Mouse (Mus musculus): Measurements from ENCODE around the gene Pfn3. TPM values are rescaled to one million over a fixed set of nuclear protein-coding genes. Genes with fewer than 3 reads are reported as not detected.

The Pfn3 gene
- polyA plus RNA-seq (2014; fragmentation: Nextera tagmentation; extraction: Ambion mirVana): 0.81 and 1.5 TPM in 2 replicates

DNA sequence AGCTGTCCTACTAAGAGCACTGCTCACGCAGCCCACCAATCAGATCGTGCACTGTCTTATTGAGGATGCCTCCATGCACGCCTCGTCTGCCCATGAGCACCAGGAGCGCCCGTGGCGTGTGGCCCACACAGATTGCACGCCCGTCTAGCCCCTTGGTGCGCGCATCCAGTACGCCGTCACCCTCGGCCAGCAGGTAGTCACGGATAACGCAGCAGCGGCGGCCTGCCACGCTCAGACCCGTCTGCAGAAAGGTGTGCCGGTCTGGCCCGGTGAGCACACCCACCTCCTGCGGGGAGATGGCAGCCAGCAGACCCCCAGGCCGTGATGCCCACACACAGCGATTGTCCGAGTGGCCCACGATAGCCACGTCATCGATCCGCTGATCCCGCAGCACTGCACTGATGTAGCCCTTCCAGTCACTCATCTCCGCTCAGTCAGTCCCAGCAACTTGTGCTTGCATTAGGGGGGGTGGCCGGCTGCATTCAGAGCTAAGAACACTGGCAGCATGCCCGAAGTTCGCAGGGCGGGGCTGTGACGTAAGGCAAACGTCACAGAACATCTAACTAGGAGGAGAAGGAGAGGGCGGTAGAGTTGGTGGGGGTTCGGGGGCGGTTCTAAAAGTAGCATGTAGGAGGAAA lies at the start of gene Pfn3:
Gene Pfn3, minus strand, starts transcription at position 490 of the 638 bp plus-strand sequence.
- H3K9ac ChIP-seq: peak within 1 kb of the TSS; percentile 65
- peaks cover 24% of the 10 kb centered on the region for H3K27me3 ChIP-seq (ENCODE audit: control insufficient read depth, insufficient read depth, low read length)
- H3K27ac ChIP-seq: no peak within 1 kb of the TSS; the same call in 1 of the 2 replicates
- peak within 1 kb of the TSS; percentile 38 for H3K4me3 ChIP-seq (replicated peaks; ENCODE audit: low read length)
- peak; percentile 62; the same call in 1 of the 2 replicates for ATAC-seq (ENCODE audit: low FRiP score)
- H3K4me1 ChIP-seq (replicated peaks; ENCODE audit: control insufficient read depth, insufficient read depth, low read length): no peaks in the 10 kb centered on the region; the same call in 1 of the 2 replicates
- no peaks in the 10 kb centered on the region for H3K9me3 ChIP-seq (ENCODE audit: control insufficient read depth, low read length)
- no peaks in the 10 kb centered on the region for H3K36me3 ChIP-seq (replicated peaks; ENCODE audit: control insufficient read depth, insufficient read depth)
- 10% methylated on average over 41 of the region's 41 CpGs for WGBS
- DNase-seq (ENCODE audit: low spot score): peak; percentile 80
- H3K4me2 ChIP-seq (replicated peaks): peak within 1 kb of the TSS; percentile 71

DNA sequence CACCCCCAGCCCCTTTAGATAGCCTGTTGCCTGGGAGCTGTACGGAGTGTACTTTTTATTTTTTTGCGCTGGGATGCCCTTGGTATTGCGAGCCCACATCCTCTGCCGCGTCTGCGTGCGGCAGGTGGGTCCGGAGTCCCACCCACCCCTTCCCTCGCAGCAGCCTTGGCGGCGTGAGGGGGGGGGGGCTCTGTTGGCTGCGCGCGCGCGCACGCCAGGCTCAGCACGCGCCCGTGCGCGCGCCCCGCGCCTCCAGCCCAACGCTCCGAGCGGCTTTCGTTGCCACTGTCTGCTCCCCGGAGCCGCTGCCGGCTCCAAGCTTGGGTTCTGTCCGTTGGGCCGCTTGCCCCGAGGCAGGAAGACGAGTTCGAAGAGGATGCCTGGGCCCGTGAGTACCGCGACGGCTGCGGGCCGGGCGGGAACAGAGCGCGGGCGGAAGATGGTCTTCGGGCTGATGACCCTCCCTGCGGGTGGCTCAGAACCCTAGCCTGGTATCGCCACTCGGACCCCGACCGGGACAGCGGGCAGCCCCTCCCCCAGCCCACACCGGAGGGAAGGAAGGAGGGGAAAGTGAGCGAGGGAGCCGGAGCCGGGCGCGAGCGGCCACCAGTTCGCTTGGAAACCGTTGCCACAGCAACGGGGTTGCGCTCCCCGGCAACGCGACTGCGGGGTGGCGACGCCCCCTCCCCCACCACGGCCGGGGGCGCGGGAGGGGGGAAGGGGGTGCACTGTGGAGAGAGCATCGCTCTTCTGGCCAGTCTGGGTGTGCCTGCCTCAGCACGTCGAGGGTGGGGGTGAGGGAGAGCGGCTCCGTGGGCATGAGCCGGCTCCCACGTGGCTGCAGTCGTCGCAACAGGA lies 49.2 kb upstream of the Pfn3 start, which contains the start of gene Prr7:
Gene Prr7, plus strand, starts transcription at position 241 of the 858 bp plus-strand sequence.
- WGBS: under 1% methylated on average over 70 of the region's 84 CpGs
- H3K4me1 ChIP-seq (replicated peaks; ENCODE audit: control insufficient read depth, insufficient read depth, low read length): peaks cover 51% of the 10 kb centered on the region
- peaks cover 19% of the 10 kb centered on the region for H3K36me3 ChIP-seq (replicated peaks; ENCODE audit: control insufficient read depth, insufficient read depth)
- peak within 1 kb of the TSS; percentile 79 for H3K4me2 ChIP-seq (replicated peaks)
- H3K4me3 ChIP-seq (replicated peaks; ENCODE audit: low read length): peak within 1 kb of the TSS; percentile 66
- H3K9me3 ChIP-seq (ENCODE audit: control insufficient read depth, low read length): no peaks in the 10 kb centered on the region
- no peaks in the 10 kb centered on the region for H3K27me3 ChIP-seq (ENCODE audit: control insufficient read depth, insufficient read depth, low read length)
- H3K27ac ChIP-seq: peak within 1 kb of the TSS; percentile 99
- ATAC-seq (ENCODE audit: low FRiP score) (peak; percentile 80), DNase-seq (ENCODE audit: low spot score) (peak; percentile 81)
- H3K9ac ChIP-seq: peak within 1 kb of the TSS; percentile 83

DNA sequence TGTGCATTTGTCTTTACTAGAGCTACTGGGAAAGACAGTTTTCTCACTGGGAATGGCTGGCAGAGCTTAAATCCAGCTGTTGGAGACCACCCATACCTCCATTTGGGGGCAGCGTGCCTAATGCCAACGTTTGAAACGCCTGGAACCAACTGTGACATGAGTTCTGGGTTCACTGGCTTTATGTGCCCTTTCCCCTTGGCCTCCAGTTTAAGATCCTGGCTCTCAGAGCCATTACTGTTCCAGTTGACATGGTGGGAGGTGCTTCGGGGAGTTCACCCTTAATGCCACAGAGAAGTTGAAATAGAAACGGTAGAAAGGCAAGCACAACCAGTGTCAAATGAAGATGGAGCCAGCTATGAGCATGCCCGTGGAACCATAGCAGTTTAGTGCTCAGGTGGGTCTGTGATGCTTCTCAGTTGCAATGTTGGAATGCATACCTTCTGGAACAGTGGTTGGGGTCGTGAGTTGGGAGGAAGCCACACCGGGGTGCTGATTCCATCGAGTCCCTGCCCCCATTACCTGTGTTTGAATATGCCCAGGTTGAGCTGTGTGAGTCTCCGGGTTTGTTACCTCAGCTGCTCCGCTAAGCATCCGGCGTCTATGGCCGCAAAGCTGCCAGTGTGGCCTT lies 48.5 kb upstream of the Pfn3 start:
- Histone ChIP-seq H3K9ac (peak overlapping the region; percentile 83), H3K27me3 (ENCODE audit: control insufficient read depth, insufficient read depth, low read length) (no peaks in the 10 kb centered on the region), H3K27ac (peak overlapping the region; percentile 99), H3K36me3 (replicated peaks; ENCODE audit: control insufficient read depth, insufficient read depth) (peaks cover 26% of the 10 kb centered on the region), H3K4me1 (replicated peaks; ENCODE audit: control insufficient read depth, insufficient read depth, low read length) (peaks cover 44% of the 10 kb centered on the region), H3K4me2 (replicated peaks) (peak overlapping the region; percentile 79), H3K9me3 (ENCODE audit: control insufficient read depth, low read length) (no peaks in the 10 kb centered on the region), H3K4me3 (replicated peaks; ENCODE audit: low read length) (peak overlapping the region; percentile 66)
- no peak; the same call in 1 of the 2 replicates for ATAC-seq (ENCODE audit: low FRiP score)
- WGBS: 9% methylated on average over 14 of the region's 14 CpGs
- no peak for DNase-seq (ENCODE audit: low spot score)

GRCm38 (mm10) chr13:55462965-55463364 lies 47.9 kb upstream of the Pfn3 start:
- Histone ChIP-seq H3K27ac (0 out of 2 replicates have a peak overlapping the region, but pooled peaks have one; percentile 99), H3K4me2 (replicated peaks) (peak overlapping the region; percentile 79), H3K9ac (no peak overlapping the region), H3K4me1 (replicated peaks; ENCODE audit: control insufficient read depth, insufficient read depth, low read length) (peaks cover 38% of the 10 kb centered on the region), H3K4me3 (replicated peaks; ENCODE audit: low read length) (0 out of 2 replicates have a peak overlapping the region, but pooled peaks have one; percentile 66), H3K9me3 (ENCODE audit: control insufficient read depth, low read length) (no peaks in the 10 kb centered on the region), H3K27me3 (ENCODE audit: control insufficient read depth, insufficient read depth, low read length) (no peaks in the 10 kb centered on the region), H3K36me3 (replicated peaks; ENCODE audit: control insufficient read depth, insufficient read depth) (peaks cover 32% of the 10 kb centered on the region)
- 54% methylated on average over 2 of the region's 2 CpGs for WGBS
- DNase-seq (ENCODE audit: low spot score) (no peak), ATAC-seq (ENCODE audit: low FRiP score) (no peak)

DNA sequence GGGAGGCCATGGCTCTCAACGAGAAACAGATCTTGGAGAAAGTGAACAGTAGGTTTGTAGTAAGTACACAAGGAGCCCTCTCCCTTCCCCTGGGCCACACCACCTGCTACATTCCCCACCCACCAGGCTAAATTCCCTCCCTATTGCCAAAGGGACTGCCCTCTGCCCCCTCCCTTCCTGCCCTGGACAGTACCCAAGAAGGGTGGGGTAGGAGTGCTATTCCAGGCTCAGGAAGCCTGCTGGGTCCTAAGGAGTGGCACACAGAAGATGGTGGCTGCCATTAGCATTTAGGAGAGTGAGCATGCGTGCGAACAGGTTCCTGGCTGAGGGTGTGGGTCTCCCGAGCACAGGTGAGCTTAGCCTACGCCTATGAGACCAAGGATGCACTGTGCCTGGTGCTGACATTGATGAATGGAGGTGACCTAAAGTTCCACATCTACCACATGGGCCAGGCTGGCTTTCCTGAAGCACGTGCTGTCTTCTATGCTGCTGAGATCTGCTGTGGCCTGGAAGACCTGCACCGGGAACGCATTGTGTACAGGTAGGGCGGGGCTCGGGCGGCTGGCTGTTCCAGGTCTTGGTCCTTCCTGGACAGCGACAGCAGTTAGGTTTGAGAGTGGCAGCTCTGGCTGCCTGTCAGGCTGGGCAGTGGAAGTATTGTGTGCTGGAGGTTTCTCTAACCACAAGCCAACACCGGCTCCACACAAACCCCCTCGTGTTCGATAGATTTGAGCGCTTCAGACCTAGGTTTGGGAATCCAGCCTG lies 36.9 kb upstream of the Pfn3 start:
- H3K4me1 ChIP-seq (replicated peaks; ENCODE audit: control insufficient read depth, insufficient read depth, low read length): no peaks in the 10 kb centered on the region; the same call in 1 of the 2 replicates
- no peak overlapping the region for H3K27ac ChIP-seq
- no peak overlapping the region for H3K4me2 ChIP-seq (replicated peaks)
- DNase-seq (ENCODE audit: low spot score): no peak
- H3K9me3 ChIP-seq (ENCODE audit: control insufficient read depth, low read length): no peaks in the 10 kb centered on the region
- no peak for ATAC-seq (ENCODE audit: low FRiP score)
- no peak overlapping the region for H3K4me3 ChIP-seq (replicated peaks; ENCODE audit: low read length)
- peaks cover 66% of the 10 kb centered on the region for H3K36me3 ChIP-seq (replicated peaks; ENCODE audit: control insufficient read depth, insufficient read depth)
- 96% methylated on average over 16 of the region's 16 CpGs for WGBS
- no peaks in the 10 kb centered on the region for H3K27me3 ChIP-seq (ENCODE audit: control insufficient read depth, insufficient read depth, low read length)
- no peak overlapping the region for H3K9ac ChIP-seq

- no peak for DNase-seq (ENCODE audit: low spot score)
- Histone ChIP-seq H3K9me3 (ENCODE audit: control insufficient read depth, low read length) (no peaks in the 10 kb centered on the region), H3K4me1 (replicated peaks; ENCODE audit: control insufficient read depth, insufficient read depth, low read length) (peaks cover 6% of the 10 kb centered on the region), H3K27ac (no peak overlapping the region), H3K36me3 (replicated peaks; ENCODE audit: control insufficient read depth, insufficient read depth) (peaks cover 61% of the 10 kb centered on the region), H3K27me3 (ENCODE audit: control insufficient read depth, insufficient read depth, low read length) (no peaks in the 10 kb centered on the region), H3K4me2 (replicated peaks) (no peak overlapping the region), H3K4me3 (replicated peaks; ENCODE audit: low read length) (no peak overlapping the region), H3K9ac (no peak overlapping the region)
- 92% methylated on average over 10 of the region's 10 CpGs for WGBS
- ATAC-seq (ENCODE audit: low FRiP score): no peak
Measured at GRCm38 (mm10) chr13:55451296-55451695, 36.3 kb upstream of the Pfn3 start.

GRCm38 (mm10) chr13:55450511-55450980 lies 35.5 kb upstream of the Pfn3 start:
- H3K4me3 ChIP-seq (replicated peaks; ENCODE audit: low read length): no peak overlapping the region
- 91% methylated on average over 11 of the region's 11 CpGs for WGBS
- H3K36me3 ChIP-seq (replicated peaks; ENCODE audit: control insufficient read depth, insufficient read depth): peaks cover 53% of the 10 kb centered on the region
- no peak overlapping the region for H3K4me2 ChIP-seq (replicated peaks)
- H3K27me3 ChIP-seq (ENCODE audit: control insufficient read depth, insufficient read depth, low read length): no peaks in the 10 kb centered on the region
- no peak overlapping the region for H3K9ac ChIP-seq
- no peak for ATAC-seq (ENCODE audit: low FRiP score)
- H3K4me1 ChIP-seq (replicated peaks; ENCODE audit: control insufficient read depth, insufficient read depth, low read length): peaks cover 12% of the 10 kb centered on the region
- H3K27ac ChIP-seq: no peak overlapping the region
- no peak for DNase-seq (ENCODE audit: low spot score)
- H3K9me3 ChIP-seq (ENCODE audit: control insufficient read depth, low read length): no peaks in the 10 kb centered on the region

GRCm38 (mm10) chr13:55449679-55450441 lies 34.8 kb upstream of the Pfn3 start:
- no peak overlapping the region for H3K9ac ChIP-seq
- ATAC-seq (ENCODE audit: low FRiP score) (no peak), DNase-seq (ENCODE audit: low spot score) (no peak)
- H3K36me3 ChIP-seq (replicated peaks; ENCODE audit: control insufficient read depth, insufficient read depth): peaks cover 47% of the 10 kb centered on the region
- H3K4me3 ChIP-seq (replicated peaks; ENCODE audit: low read length): no peak overlapping the region
- H3K27ac ChIP-seq: no peak overlapping the region
- WGBS: 91% methylated on average over 17 of the region's 17 CpGs
- H3K4me1 ChIP-seq (replicated peaks; ENCODE audit: control insufficient read depth, insufficient read depth, low read length): peaks cover 12% of the 10 kb centered on the region
- H3K9me3 ChIP-seq (ENCODE audit: control insufficient read depth, low read length): no peaks in the 10 kb centered on the region
- H3K4me2 ChIP-seq (replicated peaks): no peak overlapping the region
- no peaks in the 10 kb centered on the region for H3K27me3 ChIP-seq (ENCODE audit: control insufficient read depth, insufficient read depth, low read length)
